Mouse (Mus musculus) stomach, embryonic 15.5 days (tissue): ENCODE data around the gene Wdr34. TPM values are rescaled to one million over a fixed set of nuclear protein-coding genes. Genes with fewer than 3 reads are reported as not detected.
"Not testable (repeated sequence)": the region's sequence is repeated elsewhere in the genome, so short reads cannot be mapped to it uniquely, and the experiment has no call there.

Experiments
- ATAC-seq: fragments of 200-750 bp; cut with Nextera tagmentation; 2 replicates; pipeline ENCODE4 v1.8.0; 2017; ENCODE audit warnings: low read depth, moderate number of reproducible peaks, moderate TSS enrichment; ENCODE audit not compliant: insufficient read depth, low FRiP score
- H3K27ac ChIP-seq: fragments of 300-500 bp; sonication (generic); 2 replicates; pipeline ENCODE4 v1.5.1; 2015; ENCODE audit warnings: mild to moderate bottlenecking, inconsistent platforms
- H3K27me3 ChIP-seq: fragments of 300-500 bp; sonication (generic); replicated peaks from 2 replicates; pipeline ENCODE4 v1.6.1; 2015; ENCODE audit warnings: inconsistent platforms
- H3K36me3 ChIP-seq: fragments of 300-500 bp; sonication (generic); 2 replicates; pipeline ENCODE4 v1.6.1; 2015; ENCODE audit warnings: inconsistent platforms
- H3K4me1 ChIP-seq: fragments of 300-500 bp; sonication (generic); 2 replicates; pipeline ENCODE4 v1.6.1; 2015; ENCODE audit warnings: inconsistent platforms
- H3K4me2 ChIP-seq: fragments of 300-500 bp; sonication (generic); 2 replicates; pipeline ENCODE4 v1.6.1; 2015; ENCODE audit warnings: mild to moderate bottlenecking, inconsistent platforms
- H3K4me3 ChIP-seq: fragments of 300-500 bp; sonication (generic); replicated peaks from 2 replicates; pipeline ENCODE4 v1.5.1; 2015; ENCODE audit warnings: inconsistent platforms
- H3K9ac ChIP-seq: fragments of 300-500 bp; sonication (generic); 2 replicates; pipeline ENCODE4 v1.6.1; 2015; ENCODE audit warnings: inconsistent platforms
- H3K9me3 ChIP-seq: fragments of 300-500 bp; sonication (generic); 2 replicates; pipeline ENCODE4 v1.6.1; 2016; ENCODE audit warnings: inconsistent platforms
- WGBS: fragments of 180-500 bp; shearing (Covaris S2); methylation state at CpG from one replicate; pipeline ENCODE4 v1.1.7; 2015; 5-methylcytosine and 5-hydroxymethylcytosine counted together
- polyA plus RNA-seq: library from polyadenylated mRNA; unstranded; fragments of >200 nt; fragmentation: Nextera tagmentation; extraction: Ambion mirVana; gene quantifications from 2 replicates; pipeline ENCODE4 v1.2.1, GENCODE M21; 2015

Wdr34 gene
- polyA plus RNA-seq, 1 experiment from 2014 or later, result 27.2 TPM

GRCm38 (mm10) chr2:30063791-30064190 lies 15.1 kb upstream of the Wdr34 start:
- H3K27me3 ChIP-seq, result no peaks in the 10 kb centered on the region
- H3K27ac ChIP-seq, result peak overlapping the region; percentile 97
- peak overlapping the region; percentile 87 for H3K4me2 ChIP-seq
- H3K9me3 ChIP-seq, result no peaks in the 10 kb centered on the region
- ATAC-seq, result no peak
- 13% methylated on average over 2 of the region's 3 CpGs for WGBS
- H3K9ac ChIP-seq, result no peak overlapping the region
- peaks cover 23% of the 10 kb centered on the region for H3K4me1 ChIP-seq
- H3K36me3 ChIP-seq, result peaks cover 4% of the 10 kb centered on the region; the same call in 1 of the 2 replicates
- H3K4me3 ChIP-seq, result peak overlapping the region; percentile 64

GRCm38 (mm10) chr2:30063235-30063634 lies 14.6 kb upstream of the Wdr34 start:
- 6% methylated on average over 8 of the region's 8 CpGs for WGBS
- Histone ChIP-seq H3K27ac (peak overlapping the region; percentile 97), H3K9me3 (no peaks in the 10 kb centered on the region), H3K9ac (peak overlapping the region; percentile 67), H3K4me2 (peak overlapping the region; percentile 87), H3K27me3 (no peaks in the 10 kb centered on the region), H3K4me3 (peak overlapping the region; percentile 64), H3K36me3 (no peaks in the 10 kb centered on the region), H3K4me1 (peaks cover 22% of the 10 kb centered on the region)
- ATAC-seq, result no peak

- under 1% methylated on average over 40 of the region's 40 CpGs for WGBS
- peak overlapping the region; percentile 64 for H3K4me3 ChIP-seq
- H3K9me3 ChIP-seq, result no peaks in the 10 kb centered on the region
- ATAC-seq, result peak; percentile 54
- peak overlapping the region; percentile 97 for H3K27ac ChIP-seq
- peak overlapping the region; percentile 67 for H3K9ac ChIP-seq
- peaks cover 18% of the 10 kb centered on the region for H3K4me1 ChIP-seq
- peak overlapping the region; percentile 87 for H3K4me2 ChIP-seq
- H3K36me3 ChIP-seq, result no peaks in the 10 kb centered on the region
- no peaks in the 10 kb centered on the region for H3K27me3 ChIP-seq
Measured at GRCm38 (mm10) chr2:30062249-30063093, 13.8 kb upstream of the Wdr34 start.

GRCm38 (mm10) chr2:30061215-30062166 lies 12.8 kb upstream of the Wdr34 start:
- Histone ChIP-seq H3K27me3 (no peaks in the 10 kb centered on the region), H3K36me3 (no peaks in the 10 kb centered on the region), H3K4me2 (peak overlapping the region; percentile 87), H3K4me3 (peak overlapping the region; percentile 64), H3K9me3 (no peaks in the 10 kb centered on the region), H3K27ac (peak overlapping the region; percentile 97), H3K4me1 (peaks cover 21% of the 10 kb centered on the region), H3K9ac (peak overlapping the region; percentile 67)
- no peak for ATAC-seq
- WGBS, result 7% methylated on average over 37 of the region's 37 CpGs

- Histone ChIP-seq H3K4me1 (peaks cover 7% of the 10 kb centered on the region), H3K27me3 (no peaks in the 10 kb centered on the region), H3K36me3 (no peaks in the 10 kb centered on the region), H3K9ac (no peak overlapping the region), H3K4me2 (no peak overlapping the region), H3K27ac (no peak overlapping the region), H3K9me3 (no peaks in the 10 kb centered on the region), H3K4me3 (no peak overlapping the region)
- WGBS, result 63% methylated on average over 5 of the region's 5 CpGs
- no peak for ATAC-seq
Measured at GRCm38 (mm10) chr2:30058418-30058817, 9.7 kb upstream of the Wdr34 start.

GRCm38 (mm10) chr2:30057223-30057904 lies 8.7 kb upstream of the Wdr34 start, which contains the start of gene Set:
TSS of gene Set (plus strand) at chr2:30057378.
- no peak within 1 kb of the TSS for H3K9ac ChIP-seq
- H3K4me2 ChIP-seq, result no peak within 1 kb of the TSS
- H3K27ac ChIP-seq, result no peak within 1 kb of the TSS
- ATAC-seq, result 0 out of 2 replicates have a peak, but pooled peaks have one; percentile 40
- no peaks in the 10 kb centered on the region for H3K9me3 ChIP-seq
- peaks cover 3% of the 10 kb centered on the region; the same call in 1 of the 2 replicates for H3K4me1 ChIP-seq
- no peaks in the 10 kb centered on the region for H3K36me3 ChIP-seq
- H3K27me3 ChIP-seq, result no peaks in the 10 kb centered on the region
- no peak within 1 kb of the TSS for H3K4me3 ChIP-seq
- 44% methylated on average over 12 of the region's 12 CpGs for WGBS

GRCm38 (mm10) chr2:30056736-30057135 lies 8.1 kb upstream of the Wdr34 start:
- no peak overlapping the region for H3K4me2 ChIP-seq
- no peaks in the 10 kb centered on the region for H3K36me3 ChIP-seq
- no peaks in the 10 kb centered on the region for H3K9me3 ChIP-seq
- WGBS, result 84% methylated on average over 3 of the region's 3 CpGs
- ATAC-seq, result no peak
- H3K4me3 ChIP-seq, result no peak overlapping the region
- no peak overlapping the region for H3K27ac ChIP-seq
- H3K4me1 ChIP-seq, result peaks cover 3% of the 10 kb centered on the region; the same call in 1 of the 2 replicates
- H3K27me3 ChIP-seq, result no peaks in the 10 kb centered on the region
- no peak overlapping the region for H3K9ac ChIP-seq

GRCm38 (mm10) chr2:30055310-30055709 lies 6.6 kb upstream of the Wdr34 start:
- H3K9me3 ChIP-seq, H3K36me3 ChIP-seq, H3K4me2 ChIP-seq, H3K27me3 ChIP-seq, H3K4me1 ChIP-seq, ATAC-seq, H3K4me3 ChIP-seq, H3K9ac ChIP-seq, H3K27ac ChIP-seq: not testable (repeated sequence)
- 92% methylated on average over 3 of the region's 3 CpGs for WGBS

- no peaks in the 10 kb centered on the region for H3K9me3 ChIP-seq
- H3K9ac ChIP-seq, result no peak overlapping the region
- H3K4me2 ChIP-seq, result no peak overlapping the region
- H3K27me3 ChIP-seq, result no peaks in the 10 kb centered on the region
- H3K36me3 ChIP-seq, result no peaks in the 10 kb centered on the region
- no peak for ATAC-seq
- H3K27ac ChIP-seq, result no peak overlapping the region
- H3K4me3 ChIP-seq, result no peak overlapping the region
- 34% methylated on average over 6 of the region's 6 CpGs for WGBS
- H3K4me1 ChIP-seq, result peaks cover 2% of the 10 kb centered on the region; the same call in 1 of the 2 replicates
Measured at GRCm38 (mm10) chr2:30051992-30052761, 3.5 kb upstream of the Wdr34 start.

- Histone ChIP-seq H3K27me3 (no peaks in the 10 kb centered on the region), H3K27ac (no peak overlapping the region), H3K9me3 (no peaks in the 10 kb centered on the region), H3K4me1 (no peaks in the 10 kb centered on the region), H3K9ac (no peak overlapping the region), H3K4me2 (no peak overlapping the region), H3K4me3 (no peak overlapping the region), H3K36me3 (no peaks in the 10 kb centered on the region; the same call in 1 of the 2 replicates)
- WGBS, result 80% methylated on average over 3 of the region's 3 CpGs
- ATAC-seq, result no peak
Measured at GRCm38 (mm10) chr2:30049831-30050230, 1.1 kb upstream of the Wdr34 start.

GRCm38 (mm10) chr2:30048101-30048501 lies 580 bp downstream of the Wdr34 start:
- peak overlapping the region; percentile 67 for H3K4me3 ChIP-seq
- H3K27ac ChIP-seq, result peak overlapping the region; percentile 92
- 0 out of 2 replicates have a peak overlapping the region, but pooled peaks have one; percentile 32 for H3K9ac ChIP-seq
- ATAC-seq, result no peak
- peak overlapping the region; percentile 71 for H3K4me2 ChIP-seq
- H3K9me3 ChIP-seq, result no peaks in the 10 kb centered on the region
- no peaks in the 10 kb centered on the region for H3K27me3 ChIP-seq
- no peaks in the 10 kb centered on the region; the same call in 1 of the 2 replicates for H3K36me3 ChIP-seq
- no peaks in the 10 kb centered on the region for H3K4me1 ChIP-seq
- 39% methylated on average over 11 of the region's 11 CpGs for WGBS
